Mouse (Mus musculus) lung, adult 18-20 months (tissue): ENCODE data around the gene Tecpr1.

Source experiments
- DNase-seq, 2 experiments: peaks; one replicate each; pipeline ENCODE4 v3.0.0; 2022; ENCODE audit warnings: mixed read lengths in 2 of 2

Tecpr1 gene

GRCm38 (mm10) chr5:144251876-144252577 lies 28.6 kb upstream of the Tecpr1 start:
- no peak for DNase-seq

GRCm38 (mm10) chr5:144249871-144250270 lies 26.5 kb upstream of the Tecpr1 start:
- no peak for DNase-seq

GRCm38 (mm10) chr5:144247906-144248585 lies 24.6 kb upstream of the Tecpr1 start:
- peak; percentile 83 to 89 for DNase-seq

GRCm38 (mm10) chr5:144247307-144247706 lies 23.9 kb upstream of the Tecpr1 start:
- no peak for DNase-seq

- no peak for DNase-seq
Measured at GRCm38 (mm10) chr5:144246669-144247068, 23.3 kb upstream of the Tecpr1 start.

GRCm38 (mm10) chr5:144245592-144245991 lies 22.2 kb upstream of the Tecpr1 start:
- DNase-seq, result no peak

- DNase-seq, result no peak
Measured at GRCm38 (mm10) chr5:144243901-144244487, 20.6 kb upstream of the Tecpr1 start, which contains the start of gene Bri3. Gene Bri3, plus strand, starts transcription at chr5:144244437.

- DNase-seq, result no peak
Measured at GRCm38 (mm10) chr5:144238969-144239368, 15.6 kb upstream of the Tecpr1 start.

- DNase-seq, result peak in 1 of 2 experiments; percentile 52
Measured at GRCm38 (mm10) chr5:144234714-144235113, 11.3 kb upstream of the Tecpr1 start.

GRCm38 (mm10) chr5:144234222-144234621 lies 10.8 kb upstream of the Tecpr1 start:
- DNase-seq, result no peak

GRCm38 (mm10) chr5:144232531-144232930 lies 9.1 kb upstream of the Tecpr1 start:
- DNase-seq, result no peak

GRCm38 (mm10) chr5:144231410-144231809 lies 8.0 kb upstream of the Tecpr1 start:
- no peak for DNase-seq

GRCm38 (mm10) chr5:144230216-144230615 lies 6.8 kb upstream of the Tecpr1 start:
- DNase-seq, result no peak

GRCm38 (mm10) chr5:144226220-144226619 lies 2.8 kb upstream of the Tecpr1 start:
- no peak for DNase-seq

GRCm38 (mm10) chr5:144223899-144224816 lies 743 bp upstream of the Tecpr1 start:
- no peak for DNase-seq

GRCm38 (mm10) chr5:144222811-144223502 lies 458 bp downstream of the Tecpr1 start:
- peak; percentile 74 to 81 for DNase-seq

- DNase-seq, result peak; percentile 59 to 83
Measured at GRCm38 (mm10) chr5:144221305-144221704, 2.1 kb downstream of the Tecpr1 start.

GRCm38 (mm10) chr5:144219936-144220335 lies 3.5 kb downstream of the Tecpr1 start:
- DNase-seq, result no peak

GRCm38 (mm10) chr5:144219306-144219705 lies 4.1 kb downstream of the Tecpr1 start:
- DNase-seq, result peak in 1 of 2 experiments; percentile 50

GRCm38 (mm10) chr5:144218061-144218460 lies 5.4 kb downstream of the Tecpr1 start:
- no peak for DNase-seq

GRCm38 (mm10) chr5:144215992-144216391 lies 7.4 kb downstream of the Tecpr1 start:
- no peak for DNase-seq

GRCm38 (mm10) chr5:144214453-144214852 lies 9.0 kb downstream of the Tecpr1 start:
- DNase-seq, result peak; percentile 52 to 60
